Mouse (Mus musculus): ENCODE measurements at regions not wholly inside any gene's neighbourhood (a gene's known extent, or its start where the extent isn't known, plus 50 kb on each side); places are given as distances from the start of the nearest gene placed in this dataset.

DNA sequence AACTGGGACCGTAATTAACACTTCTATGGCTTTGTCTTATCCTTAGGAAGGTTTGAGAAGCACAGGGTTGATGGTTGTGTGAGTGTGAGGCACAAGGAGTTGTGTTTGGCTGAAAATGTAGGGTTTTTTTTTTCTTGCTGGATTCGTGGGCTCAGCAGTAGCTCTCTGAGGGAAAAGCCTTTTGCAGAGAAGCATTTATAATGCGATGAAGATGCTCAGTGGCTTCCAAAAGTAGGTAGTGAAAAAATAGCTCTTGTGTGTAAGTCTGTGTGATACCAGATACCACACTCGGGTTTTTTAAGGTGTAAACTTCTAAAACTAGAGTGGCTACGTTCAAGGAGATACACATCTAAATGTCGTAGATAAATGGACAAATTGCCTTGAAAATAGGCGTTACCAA, 149.1 kb upstream of the 4933402D24Rik start:
- no peak for DNase-seq

DNA sequence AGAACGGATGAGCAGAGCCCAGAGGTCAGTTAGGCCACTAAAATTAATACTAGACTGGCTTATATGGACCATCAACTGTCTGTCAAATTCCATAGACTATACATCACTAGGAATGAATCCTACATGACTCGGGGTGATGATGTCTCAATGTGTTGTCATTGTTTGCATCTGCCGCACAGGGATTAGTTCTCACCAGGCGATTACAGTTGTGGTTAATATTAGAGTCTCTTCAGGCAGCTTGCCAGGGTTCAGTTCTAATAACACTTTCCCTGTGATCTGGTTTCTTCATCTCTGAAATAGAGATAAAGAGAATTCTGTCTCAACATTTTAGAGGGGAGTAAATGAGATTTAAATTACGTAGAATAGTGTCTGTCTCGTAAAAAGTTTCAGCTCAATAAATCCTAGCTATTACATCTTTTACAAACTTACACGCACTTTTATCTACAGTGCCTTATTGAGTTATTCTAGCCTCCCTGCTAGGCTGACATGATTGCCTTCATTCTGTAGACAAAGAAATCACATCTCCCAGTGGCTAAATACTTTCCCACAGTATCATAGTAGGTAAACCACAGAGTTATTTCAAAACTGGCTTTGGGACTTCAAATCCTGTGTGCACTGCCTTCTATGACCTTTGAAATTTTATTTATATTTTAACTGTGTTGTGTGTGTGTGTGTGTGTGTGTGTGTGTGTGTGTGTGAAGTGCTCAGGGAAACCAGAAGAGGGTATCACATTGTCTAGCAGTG, 148.0 kb upstream of the 4933402D24Rik start:
- DNase-seq: no peak

DNA sequence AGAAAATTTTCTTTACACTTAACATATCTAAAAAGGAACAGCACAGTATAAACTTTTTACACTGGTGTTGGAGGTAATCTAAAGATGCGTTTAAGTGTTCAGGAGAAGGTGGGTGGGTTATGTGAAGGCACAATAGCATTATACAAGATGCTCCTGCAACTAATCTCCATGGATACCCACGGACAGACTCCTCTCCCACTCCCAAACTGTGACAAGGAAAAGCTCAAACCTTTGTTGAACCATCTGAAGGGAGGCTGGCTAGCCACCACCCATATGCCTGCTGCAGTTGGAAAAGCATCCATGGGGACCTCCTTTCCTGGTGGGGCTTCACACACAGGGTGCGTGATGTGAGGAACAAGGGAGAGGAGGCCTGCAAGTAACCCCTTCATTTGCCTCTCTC, 141.7 kb upstream of the 4933402D24Rik start:
- DNase-seq: no peak

DNA sequence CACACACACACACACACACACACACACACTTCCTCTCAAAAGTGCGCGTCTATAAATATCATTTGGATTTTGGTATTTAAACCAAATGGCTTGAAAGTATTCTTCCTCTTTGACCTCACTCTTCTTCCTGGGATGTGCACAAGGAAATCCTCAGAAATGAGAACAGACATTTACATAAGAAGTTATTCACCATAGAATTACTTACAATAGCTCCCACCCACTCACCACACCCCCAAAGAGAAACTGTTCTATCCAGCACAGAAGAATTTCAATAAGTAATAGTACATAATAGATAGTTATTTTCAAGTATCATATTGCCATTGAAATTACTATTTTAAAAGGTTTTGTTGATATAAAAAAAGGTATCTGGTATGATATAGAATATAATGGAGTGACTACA, 140.1 kb upstream of the 4933402D24Rik start:
- no peak for DNase-seq

DNA sequence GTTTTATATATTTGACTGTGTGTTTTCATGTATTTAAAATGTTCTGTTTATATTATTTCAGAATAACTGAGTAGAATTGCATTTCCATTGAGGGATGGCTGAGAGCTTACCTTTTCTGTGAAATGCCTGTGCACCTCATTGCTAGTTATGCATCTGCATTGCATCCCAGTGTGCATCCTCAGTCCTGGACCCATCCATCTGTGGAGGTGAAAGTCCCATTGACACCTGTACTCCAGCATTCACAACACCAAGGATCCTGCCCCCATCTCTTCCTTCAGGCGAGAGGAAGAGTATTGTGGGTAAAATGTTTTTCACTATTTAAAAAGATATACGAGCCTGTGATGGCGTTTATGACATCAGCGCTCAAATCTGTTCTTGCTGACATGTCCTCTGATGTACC, 134.6 kb upstream of the 4933402D24Rik start:
- DNase-seq: no peak

DNA sequence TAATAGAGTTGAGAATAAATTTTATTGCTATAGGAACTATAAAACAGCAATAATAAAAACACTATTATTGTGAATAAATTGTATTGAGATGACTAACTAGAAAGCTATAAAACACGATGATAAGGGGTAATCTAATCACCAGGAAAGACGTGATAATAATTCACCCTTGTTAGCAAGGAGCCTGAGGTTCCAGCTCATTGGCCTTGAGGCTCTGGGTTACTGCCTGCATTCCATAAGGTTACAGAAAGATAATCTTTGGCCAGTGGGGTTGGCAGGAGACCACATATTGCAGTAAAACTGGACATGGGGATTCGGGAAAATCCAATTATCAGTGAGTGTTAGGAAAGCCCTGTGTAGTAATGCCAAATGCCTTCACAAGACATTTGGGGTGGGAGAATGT, 134.1 kb upstream of the 4933402D24Rik start:
- DNase-seq: no peak

DNA sequence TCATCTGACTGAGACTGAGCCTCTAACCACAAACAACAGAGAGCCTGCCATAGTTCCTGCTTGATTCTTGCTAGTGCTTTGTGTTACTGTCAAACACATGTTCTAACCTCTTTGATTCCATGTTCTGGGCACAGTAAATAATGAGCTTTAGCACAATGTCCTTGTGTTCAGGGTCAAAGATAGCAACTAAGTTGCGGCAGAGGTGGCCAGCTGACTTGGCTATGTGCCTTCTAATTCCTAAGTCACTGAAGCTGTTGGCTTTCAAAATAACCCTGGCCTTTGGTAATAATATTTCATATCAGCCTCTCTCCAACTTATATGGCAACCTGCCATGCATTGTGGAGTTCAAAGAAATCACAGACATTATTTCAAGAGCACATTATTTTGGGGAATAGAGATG, 133.3 kb upstream of the 4933402D24Rik start:
- no peak for DNase-seq

DNA sequence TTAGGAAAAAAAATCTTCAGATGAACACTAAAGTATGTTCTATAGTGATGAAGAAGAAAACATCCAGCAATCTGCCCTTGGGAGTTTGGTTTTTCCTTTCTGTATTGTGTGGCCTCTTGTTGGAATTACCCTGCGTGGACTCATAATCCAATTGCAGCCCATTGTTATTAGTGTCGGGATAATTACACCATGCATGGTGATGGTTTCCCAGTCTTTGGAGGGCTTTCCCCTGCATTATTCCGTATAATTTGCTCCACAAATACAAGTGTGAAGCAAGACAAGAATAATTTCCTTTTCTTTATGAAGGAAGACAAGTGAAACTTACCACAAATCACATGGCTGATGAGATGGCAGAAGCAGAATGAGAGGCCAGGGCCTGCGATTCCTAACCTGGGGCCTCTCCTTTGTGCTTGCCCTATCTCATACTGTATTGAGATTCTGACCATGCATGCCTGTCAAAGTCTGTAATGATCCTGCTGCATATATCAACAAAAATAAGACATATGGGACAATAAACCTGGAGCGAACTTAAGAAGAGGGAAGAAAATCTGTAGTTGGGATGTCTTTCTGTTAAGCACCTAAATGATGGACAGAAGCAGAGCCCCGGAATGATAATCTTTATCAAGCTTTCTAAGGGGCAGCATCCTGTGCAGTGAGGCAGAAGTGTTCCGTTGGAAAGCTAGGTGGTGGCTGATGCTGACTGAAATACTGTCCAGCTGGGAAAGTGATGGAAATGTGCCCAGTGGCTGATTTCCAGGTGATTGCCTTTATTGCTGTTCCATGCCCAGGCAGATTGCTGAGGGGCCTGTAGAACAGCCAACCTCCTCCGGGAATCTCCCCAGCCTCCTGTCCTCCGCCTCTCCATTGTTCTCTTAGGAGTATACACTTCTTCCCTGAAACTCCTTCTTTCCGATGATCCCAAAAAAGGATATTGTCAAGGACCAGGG, 130.8 kb upstream of the 4933402D24Rik start:
- peak; percentile 89 to 91 for DNase-seq

DNA sequence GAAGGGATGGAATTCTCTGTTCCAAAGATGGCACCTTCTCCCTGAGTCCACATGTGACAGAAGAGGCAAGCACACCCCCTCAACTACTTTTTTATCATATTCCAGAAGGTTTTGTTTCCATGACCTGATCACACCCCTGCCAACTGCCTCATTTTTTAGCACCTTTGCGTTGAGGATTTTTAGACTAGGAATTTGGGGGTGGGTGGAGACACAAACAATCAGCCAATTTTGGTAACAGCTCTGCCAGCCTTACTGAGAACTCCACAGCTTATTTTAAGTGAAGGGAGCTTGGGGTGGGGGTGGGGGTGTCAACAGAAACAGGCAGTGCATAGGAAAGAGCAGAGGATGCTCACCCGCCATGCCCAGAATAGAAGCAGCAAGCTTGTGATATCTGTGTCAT, 129.7 kb upstream of the 4933402D24Rik start:
- no peak for DNase-seq

DNA sequence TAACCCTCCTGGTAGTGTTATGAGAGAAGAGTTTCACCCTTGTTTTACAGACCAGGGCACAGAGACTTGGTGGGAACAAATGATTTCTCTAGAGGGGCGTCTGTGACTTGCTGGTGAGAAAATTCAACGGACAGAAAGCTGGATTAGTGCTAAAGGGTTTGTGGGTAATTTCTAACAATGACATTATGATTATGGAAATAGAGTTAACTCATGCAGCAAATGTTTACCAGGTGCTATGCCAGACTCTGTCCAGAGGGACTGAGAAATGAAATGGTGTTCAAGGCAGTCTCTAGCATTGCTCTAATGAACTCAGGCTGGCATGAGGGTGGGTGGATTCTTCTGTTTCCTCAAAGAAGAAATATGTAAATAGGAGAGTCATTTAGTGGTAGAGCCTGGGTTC, 128.5 kb upstream of the 4933402D24Rik start:
- peak in 1 of 2 experiments; percentile 11 for DNase-seq

DNA sequence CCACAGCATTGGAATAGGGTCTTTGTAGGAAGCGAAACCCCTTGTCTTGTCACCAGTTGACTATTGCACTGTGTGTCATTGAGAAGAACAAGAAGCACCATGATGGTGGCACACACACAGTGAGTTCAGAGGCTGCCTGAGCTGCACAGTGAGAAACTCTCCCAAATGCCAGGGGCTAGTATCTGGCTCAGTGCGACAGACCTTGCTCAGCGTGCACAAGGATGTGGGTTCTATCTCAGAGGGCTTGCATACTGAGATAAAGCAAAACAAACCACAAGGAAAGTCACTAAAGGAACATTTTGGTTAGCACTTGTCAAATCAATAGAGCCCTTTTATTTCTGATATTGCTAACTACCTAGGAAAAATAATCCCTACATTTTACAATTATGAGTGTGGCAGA, 110.5 kb upstream of the 4933402D24Rik start:
- no peak for DNase-seq

DNA sequence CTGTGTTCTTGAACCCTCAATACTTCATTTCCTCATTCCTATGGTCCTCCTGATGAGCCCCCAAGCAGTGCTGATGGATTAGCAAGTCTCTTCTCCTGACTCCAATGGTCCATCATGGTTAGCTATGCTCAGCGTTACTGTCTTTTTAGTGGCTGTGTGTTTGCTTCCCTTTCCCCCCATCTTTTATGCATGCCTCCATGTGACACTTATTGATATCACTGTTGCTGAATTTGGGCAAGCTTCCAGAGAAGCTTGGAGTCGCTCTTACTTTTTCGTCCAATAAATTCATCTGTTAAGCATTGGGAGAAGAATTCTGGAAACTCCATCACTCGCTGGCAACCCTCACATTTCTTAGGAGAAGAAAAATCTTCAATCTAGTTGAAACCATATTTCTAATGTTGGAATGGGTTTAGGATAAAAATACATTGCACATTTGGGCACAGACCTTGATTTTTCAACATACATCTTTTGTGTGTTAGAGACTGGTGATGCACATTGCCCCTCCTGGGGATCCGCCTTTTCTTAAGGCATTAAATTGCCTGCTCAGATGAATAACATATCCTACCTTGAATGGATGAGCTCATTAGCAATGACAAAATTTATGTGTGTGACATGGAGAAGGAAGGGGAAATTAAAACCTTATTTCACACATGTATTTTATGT, 107.7 kb upstream of the 4933402D24Rik start:
- no peak for DNase-seq

DNA sequence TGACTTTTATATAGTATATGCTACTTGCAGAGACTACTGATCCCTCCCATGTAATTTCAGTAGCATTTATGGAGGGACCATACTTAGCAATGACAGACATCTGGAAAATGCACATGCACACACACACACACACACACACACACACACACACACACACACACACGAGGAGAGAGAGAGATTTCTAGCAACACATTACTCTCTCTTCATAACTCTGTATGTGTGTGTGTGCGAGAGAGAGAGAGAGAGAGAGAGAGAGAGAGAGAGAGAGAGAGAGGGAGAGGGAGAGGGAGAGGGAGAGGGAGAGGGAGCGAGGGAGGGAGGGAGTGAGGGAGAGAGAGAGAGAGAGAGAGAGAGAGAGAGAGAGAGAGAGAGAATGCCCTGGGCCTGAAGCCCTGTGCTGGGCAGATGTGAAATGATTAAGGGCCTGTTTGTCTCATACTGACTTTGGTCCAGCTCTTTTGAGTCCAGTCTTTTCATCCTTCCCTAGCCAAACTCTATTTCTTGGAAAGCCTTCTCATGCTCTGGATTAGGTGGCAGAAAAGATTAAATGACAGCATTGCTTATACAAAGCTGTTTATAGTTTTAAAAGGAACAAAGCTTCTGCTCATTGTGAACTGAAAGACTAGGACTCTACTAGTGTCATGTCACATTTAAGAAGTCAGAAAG, 106.4 kb upstream of the 4933402D24Rik start:
- no peak for DNase-seq

DNA sequence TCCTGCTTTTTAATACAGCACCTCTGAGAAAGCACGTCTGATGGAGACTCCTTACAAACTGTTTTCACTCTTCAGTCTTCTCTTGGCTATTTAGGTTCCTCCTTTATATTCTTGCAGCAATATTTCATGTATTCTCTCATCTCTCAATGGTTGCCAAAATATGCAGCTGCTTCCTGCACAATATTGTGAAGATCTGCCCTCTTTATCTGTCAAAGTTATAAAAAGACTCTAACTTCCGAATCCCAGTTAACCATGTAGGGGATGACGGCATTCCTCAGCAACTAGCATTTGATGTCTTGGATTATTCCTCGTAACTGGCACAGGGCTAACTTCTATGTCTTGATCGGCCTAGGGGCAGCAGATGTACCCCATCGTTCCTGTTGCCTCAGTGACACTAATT, 102.8 kb upstream of the 4933402D24Rik start:
- DNase-seq: no peak

DNA sequence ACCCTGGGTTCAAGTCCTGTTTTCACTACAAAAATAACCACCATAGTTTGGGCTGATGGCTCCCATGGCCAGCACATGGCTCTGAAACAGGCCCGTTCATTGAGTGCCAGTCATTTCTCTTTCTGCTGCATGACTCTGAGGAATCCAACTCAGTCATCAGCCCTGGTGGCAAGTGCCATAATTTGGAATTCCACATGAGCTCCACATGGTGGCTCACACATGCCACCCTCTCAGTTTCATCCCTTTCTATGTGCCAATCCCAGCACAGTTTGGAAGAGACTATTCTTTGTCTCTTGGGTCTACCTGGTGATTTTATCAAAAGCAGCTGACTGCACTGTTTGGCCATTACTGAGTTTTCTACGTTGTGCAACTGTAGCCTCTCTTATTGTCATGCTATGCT, 100.3 kb upstream of the 4933402D24Rik start:
- peak; percentile 7 to 22 for DNase-seq

DNA sequence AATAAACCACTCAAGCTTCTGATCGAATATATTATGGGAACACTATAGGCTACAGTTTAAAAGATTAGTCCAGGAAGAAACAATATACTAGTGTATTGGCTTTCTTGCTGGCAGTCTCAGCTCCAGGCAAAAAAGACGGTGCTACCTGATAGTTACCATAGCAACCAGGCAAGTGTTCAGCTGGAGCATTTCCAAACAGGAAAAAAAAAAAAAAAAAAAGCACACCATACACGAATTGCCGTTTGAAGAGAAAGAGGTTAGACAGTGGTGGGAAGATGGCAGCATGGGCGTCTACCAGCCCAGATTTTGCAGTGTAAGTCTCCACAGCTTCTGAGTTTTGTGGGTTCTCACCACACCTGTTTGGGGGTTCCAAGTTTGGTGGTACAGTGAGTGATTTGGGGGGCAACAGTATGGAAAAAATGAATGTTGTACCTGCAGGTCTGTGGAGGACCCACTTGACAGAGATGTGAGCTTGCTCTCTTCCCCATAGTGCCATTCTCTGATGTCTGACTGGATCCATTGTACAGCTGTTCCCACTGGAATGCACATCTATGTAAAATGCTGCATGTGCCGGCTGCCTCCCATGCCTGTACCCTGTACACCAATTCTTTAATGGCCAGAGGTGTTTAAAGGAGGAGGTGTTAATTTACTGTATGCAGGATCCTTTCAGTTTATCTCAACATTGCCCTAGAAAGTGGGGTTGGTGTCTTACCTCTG, 89.0 kb upstream of the 4933402D24Rik start:
- peak; percentile 49 to 68 for DNase-seq

DNA sequence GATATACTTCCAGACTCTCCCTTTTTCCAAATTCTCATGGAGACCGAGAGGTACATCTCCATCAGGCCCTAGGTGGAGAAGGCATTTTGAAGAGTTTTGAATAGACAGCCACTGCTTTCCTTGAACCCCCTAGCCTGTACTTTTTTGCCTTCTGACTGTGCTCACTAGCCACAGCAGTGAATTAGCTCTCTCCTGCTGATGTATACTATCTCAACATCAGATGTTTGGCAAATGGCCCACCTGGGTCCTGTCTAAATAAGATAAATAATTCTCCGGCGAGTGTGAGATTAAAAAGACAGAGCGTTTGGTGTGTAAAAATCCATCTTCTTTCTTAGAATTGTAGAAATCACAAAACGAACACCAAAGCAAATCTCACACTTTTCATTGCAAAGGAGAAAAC, 88.4 kb upstream of the 4933402D24Rik start:
- peak in 1 of 2 experiments; percentile 7 for DNase-seq

DNA sequence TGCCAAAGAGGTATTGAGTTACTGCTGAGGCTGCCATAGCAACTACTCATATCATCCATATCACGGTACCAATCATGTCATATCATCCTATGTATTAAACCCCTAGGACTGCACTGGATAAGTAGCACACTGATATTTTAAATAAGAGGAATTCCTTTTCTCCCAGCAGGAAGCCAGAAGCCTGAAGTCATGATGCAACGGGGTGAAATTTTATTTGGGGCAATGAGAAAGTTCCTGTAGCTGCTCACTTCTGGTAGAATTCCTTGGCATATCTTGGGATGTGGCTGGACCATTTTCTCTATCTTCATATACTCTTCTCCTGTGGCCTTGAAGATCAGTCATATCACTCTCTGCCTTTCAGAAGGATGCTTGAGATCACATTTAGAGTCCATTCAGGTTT, 87.3 kb upstream of the 4933402D24Rik start:
- no peak for DNase-seq

DNA sequence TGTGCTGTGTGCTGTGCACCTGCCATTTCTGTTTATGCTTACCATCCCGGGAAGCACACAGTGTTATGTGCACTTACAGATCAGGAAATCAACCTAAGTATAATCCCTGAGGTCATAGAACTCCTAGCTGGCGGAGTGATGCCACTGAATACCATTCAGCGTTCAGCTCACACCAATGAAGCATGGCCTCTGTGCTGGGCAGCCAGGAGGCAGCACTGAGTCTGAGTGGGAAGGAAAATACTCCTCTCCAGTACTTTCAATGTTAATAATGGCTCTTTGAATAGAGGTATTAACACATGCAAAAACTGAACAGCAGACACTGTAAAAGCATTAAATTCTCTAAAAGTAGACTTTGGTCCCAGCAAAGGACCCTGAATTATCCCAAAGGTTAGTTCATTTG, 85.7 kb upstream of the 4933402D24Rik start:
- peak; percentile 15 to 17 for DNase-seq

DNA sequence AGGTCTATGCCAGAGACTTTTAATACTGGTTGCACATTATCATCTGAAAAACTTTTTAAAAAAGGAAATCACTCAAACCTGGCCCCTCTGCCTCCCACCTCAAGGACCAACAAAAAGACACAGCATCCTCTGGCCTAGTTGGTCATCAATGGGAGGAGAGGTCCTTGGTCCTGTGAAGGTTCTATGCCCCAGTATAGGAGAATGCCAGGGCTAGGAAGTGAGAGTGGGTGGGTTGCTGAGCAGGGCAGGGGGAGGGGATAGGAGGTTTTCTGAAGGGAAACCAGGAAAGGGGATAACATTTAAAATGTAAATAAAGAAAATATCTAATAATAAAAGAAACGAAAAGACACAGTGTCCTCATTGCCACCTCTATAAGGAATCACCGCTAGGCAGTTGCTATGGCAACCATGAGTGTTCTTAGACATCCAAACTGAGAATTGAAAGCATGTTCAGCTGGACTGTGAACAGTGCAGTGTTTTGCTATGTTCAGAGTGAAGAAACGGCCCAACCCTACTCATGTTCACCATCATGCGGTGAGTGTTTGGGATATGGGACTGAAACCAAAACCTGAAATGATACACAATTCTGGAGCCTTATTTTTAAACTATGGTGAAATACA, 82.5 kb upstream of the 4933402D24Rik start:
- no peak for DNase-seq

DNA sequence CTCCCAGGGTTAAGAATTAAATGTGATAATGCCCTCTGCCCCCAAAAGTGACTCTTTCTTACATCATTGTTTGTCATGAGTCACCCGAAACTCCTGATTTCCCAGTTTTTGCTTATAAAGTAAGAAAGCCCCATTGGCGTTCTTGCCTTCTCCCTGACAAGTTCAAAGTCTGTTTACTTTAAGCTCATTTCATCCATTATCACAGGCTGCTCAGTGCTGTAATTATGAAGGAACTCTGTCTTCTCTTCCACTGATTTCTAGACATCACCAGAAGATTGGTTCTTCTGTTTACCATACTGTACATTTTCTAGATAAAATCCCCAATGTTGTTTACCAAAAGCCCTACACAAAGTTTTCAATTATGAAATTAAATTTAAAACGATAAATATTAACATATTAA, 81.2 kb upstream of the 4933402D24Rik start:
- DNase-seq: no peak

Data from cerebellum, postnatal 14 days (tissue).